Mouse (Mus musculus) right cerebral cortex, adult 2 months (tissue): ENCODE results near the gene Slc38a2.

Experiments used
- DNase-seq, 2 experiments: peaks; one replicate each; pipeline ENCODE4 v3.0.0; 2021 to 2022; ENCODE audit warnings: low spot score in 2 of 2

The Slc38a2 gene

DNA sequence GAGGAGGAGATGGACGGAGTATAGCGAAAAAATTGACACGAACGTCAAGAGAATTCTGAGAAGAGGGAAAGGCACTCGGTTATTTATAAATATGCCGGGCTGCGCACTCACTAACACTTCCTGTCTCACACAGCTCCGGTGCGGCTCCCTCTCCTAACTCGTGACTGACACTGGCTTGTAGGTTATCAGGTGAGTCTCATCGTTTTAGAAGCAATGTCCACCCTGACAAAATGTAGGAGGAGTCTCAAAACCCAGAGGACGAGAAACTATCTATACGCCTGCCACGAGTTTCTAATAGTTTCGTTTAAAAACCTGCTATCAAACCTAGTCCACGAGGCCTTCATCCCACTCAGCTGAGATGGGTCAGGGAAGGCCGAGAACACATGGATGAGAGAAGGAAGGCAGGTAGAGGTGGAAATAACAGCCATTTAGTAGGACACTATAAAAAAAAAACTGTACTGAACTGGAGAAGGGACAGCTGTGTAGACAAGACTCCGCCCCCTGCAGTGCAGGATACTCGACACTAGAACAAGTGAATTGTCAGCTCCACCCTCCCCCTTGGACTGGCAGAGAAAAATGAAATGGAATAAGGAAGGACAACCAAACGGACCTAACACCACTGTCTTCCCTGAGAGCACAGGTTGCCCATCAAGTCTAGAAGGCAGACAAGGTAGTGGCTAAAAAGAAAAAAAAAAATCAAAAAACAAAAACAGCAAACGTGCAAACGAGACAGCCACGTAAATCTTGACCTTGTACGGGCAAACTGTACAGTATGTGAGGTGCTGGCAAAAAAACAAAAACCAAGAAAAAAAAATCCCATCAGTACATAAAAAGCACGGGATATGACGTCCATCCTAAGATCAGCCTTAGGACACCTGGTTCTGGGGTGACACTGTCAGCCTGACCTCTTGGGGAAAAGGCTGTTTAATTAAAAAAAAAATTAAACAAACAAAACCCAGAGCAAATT lies 3.8 kb downstream of the Slc38a2 start:
- DNase-seq, result no peak

DNA sequence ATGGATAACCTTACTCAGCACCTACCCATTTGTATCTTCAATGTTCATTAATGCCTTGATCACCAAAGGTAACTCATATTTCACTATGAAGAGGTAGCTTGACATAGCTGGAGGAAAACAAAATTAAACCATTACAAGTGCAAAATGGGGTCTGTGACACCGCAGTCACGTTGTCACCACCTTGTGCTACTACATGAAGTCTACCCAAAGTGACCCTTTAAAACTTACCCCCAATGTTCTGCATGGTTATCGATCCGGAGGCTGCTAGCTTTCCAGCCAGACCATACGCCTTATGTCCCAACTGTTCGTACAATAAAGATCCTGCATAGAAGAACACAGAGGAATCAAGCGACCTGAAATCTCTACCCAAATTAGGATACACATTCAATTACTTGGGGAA lies 4.5 kb downstream of the Slc38a2 start:
- no peak for DNase-seq

DNA sequence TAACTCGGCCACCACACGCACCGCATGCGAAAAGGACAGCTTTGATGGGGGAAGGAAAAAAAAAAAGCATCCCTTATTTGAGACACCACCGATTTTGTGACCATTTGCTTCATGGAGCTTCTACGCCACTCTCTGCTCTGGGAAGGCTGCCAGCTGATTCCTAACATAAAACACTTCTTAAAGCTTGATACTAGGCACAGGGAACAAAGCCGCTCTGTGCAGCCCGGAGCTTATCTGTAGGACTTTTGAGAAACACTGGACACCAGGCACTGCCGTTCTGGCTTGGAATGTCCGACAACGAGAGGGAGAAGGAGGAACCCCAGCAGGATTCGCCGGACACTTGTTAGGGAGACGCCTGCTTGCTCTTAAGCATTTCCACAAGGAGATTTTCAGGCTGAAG lies 5.8 kb downstream of the Slc38a2 start:
- peak in 1 of 2 experiments; percentile 43 for DNase-seq

DNA sequence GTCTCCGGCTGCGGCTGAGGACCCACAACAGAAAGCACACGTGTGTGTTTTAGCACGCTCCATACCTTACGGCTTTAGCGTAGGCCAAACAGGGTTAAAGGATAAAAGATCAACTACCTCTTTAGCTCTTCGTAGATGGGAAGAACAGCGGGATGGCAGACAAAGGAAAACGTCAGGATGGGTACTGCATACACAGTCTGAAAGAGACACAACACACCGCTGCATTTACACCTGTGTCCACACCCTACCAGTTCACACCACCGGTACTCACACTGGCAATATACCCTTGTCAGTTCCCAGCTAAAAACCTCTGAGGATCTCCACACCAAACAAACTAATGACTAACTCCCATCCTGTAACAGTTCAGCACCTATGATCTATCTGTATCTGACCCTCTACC lies 7.1 kb downstream of the Slc38a2 start:
- no peak for DNase-seq

DNA sequence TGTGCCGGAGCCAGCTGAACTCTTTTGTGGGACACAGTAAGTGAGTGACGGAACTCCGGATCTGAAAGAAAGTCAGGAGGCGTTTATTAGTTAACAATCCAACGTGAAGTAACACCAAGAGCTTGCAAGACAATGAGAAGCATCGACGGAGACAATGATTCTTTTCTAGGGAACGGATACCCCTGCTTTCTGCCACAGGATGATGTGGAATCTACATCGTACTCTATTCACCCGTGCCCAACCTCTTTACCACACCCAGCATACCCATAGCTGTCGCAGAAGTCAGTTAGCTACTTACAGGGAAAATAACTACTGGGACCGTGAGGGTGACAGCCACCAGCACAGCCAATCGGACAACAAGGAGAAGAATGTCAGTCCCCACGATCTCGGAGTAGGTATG lies 8.1 kb downstream of the Slc38a2 start:
- no peak for DNase-seq

DNA sequence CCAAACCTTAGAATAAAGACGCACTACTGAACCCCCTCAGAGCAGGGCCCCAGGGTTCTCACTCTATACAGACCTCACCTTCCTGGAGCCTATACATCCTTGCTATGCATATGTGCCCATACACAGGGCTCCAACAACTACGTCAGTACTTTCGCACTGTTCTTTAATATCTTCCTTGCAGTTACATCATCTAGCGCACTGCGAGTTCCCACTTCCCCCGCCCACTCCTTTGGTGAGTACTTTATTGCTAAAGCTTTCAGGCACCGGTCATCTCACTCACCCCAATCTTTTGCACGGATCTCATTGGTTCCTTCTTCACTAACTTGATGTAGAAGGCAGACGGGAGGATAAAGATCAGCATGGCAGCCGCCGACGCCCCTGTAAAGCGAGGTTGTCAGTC lies 8.7 kb downstream of the Slc38a2 start:
- no peak for DNase-seq

DNA sequence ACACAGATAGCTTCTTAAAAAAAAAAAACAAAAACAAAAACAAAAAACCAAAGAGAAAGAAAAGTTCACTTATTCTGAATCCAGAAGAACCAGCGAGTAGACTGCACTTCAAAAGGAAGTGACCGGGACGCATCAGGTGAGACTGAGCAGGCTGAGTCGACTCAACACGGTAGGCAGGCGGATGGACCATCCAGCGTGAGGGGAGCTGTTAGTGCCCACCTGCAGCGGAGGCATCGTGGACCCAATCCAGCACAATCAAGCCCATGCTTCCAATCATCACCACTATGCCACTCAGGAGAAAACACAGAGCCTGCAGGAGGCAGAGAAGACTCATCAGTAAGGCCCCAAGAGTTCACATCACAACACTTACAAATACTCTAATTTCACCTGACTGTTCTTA lies 9.6 kb downstream of the Slc38a2 start:
- DNase-seq, result no peak

DNA sequence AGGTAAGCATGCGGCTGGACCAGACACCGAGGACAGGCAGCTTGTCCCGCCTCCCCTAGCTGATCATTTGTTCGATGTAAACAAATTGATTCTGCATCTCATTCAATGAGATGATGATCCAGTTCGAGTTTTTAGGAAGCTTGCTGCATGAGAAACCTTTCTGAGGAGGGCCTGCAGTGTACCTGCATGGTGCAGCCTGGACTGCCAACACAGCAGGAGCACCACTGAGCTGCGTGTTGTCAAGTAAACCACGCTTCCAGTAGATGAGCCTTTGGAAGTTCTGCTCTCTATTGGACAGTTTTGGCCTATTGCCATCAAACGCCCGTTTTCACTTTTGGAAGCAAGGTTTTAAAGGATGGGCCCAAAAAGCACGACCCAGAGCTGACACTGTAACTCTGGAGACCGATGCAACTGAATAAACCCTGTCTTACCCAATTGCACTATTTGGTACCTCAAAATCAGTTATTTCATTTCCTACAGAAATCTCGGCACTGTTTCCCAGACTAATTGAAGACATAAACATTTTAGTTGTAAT lies 10.7 kb downstream of the Slc38a2 start:
- no peak for DNase-seq

DNA sequence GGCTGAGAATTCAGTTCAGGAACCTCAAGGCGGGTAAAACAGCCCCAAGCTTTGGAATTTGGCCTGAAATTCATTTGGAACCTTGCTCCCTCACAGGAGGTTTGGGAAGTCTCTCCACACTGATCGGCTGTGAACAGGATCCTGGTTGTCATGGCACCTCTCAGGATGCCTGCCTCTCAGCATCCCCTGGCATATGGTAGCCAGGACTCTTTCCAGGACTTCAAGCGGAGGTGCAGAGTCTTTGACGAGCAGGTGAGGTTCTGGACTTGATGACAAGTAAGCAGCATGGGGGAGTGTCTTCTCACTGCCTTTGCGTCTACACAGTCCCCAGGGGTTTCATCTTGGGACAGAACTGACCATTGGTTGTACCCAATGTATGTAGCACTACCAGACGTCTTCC lies 11.5 kb downstream of the Slc38a2 start:
- no peak for DNase-seq

DNA sequence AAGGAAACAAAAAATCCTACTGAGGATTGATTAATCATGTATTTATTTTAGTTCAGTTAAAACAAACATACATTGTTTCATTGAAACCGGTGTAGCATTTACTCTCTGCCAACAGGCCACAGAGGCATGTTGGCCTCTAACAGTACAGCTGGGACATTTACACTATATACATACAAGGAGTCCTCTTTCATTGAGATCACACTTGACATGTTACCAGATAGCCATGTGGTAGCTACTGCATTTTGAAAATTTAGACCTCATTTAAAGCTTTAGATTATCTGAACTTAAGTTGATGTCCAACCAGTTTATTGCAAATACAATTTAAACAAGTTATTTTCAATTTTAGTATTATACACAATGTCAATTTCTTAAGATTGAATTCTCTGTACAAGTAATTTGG lies 12.2 kb downstream of the Slc38a2 start:
- no peak for DNase-seq

DNA sequence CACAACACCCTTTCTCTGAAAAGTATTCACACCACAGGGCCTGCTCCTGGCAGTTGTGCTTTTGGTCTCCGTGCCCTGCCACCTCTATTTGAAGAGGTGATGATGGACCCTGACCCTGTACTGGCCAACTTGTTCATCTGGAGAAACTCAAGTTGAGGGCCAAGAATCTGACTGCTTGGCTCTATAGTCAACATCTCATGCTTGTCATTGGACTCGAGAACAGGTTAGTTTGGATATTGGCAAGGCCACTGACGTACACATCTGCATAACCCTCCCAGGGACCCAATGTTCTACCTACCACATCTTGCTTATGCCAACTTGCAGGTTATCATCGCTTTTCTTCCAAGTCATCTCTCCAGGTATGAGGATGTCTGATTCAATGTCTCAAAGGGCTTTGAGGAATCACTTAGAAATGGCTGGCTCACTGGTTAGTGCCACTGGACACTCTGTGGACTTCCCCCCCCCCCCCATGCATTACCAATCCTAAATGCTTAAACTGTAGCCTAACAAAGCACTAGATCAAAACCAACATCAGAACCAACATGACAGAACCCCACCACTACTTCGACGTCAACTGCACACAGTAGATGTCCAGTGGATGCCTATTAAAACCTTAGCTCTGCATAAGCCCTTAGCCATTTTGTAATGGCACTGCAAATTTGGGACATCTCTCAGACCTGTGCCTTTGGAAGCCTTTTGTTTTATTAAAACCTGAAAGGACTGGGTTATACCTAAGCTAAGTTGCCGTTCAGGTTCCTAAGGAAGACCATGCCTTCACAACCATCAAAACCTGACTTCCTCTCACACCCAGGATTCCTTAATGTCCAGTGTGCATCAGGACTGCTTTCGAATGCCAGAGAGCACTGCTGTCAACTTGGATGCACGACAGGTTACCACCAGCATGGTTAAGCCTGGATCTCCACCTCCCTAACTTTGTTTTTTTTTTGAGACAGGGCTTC lies 13.1 kb downstream of the Slc38a2 start:
- DNase-seq, result no peak

DNA sequence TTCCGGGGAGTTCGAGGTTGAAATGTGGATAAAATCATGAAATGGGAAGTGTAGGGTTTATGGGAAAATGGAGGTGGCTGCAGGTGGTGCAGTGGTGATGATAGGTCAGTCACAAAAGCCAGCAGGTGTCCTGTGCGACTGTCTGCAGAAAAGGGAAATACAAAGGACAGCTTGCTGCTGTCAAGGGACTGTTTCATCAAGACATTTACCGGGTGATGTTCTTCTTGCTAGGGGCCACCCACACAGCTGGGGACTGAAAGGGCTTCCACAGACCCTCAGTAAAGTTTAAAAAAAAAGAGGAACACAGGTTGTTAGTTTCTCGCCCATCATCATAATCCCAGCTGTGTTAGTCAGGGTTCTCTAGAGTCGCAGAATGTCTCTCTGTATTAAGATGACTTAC lies 14.3 kb downstream of the Slc38a2 start:
- no peak for DNase-seq

DNA sequence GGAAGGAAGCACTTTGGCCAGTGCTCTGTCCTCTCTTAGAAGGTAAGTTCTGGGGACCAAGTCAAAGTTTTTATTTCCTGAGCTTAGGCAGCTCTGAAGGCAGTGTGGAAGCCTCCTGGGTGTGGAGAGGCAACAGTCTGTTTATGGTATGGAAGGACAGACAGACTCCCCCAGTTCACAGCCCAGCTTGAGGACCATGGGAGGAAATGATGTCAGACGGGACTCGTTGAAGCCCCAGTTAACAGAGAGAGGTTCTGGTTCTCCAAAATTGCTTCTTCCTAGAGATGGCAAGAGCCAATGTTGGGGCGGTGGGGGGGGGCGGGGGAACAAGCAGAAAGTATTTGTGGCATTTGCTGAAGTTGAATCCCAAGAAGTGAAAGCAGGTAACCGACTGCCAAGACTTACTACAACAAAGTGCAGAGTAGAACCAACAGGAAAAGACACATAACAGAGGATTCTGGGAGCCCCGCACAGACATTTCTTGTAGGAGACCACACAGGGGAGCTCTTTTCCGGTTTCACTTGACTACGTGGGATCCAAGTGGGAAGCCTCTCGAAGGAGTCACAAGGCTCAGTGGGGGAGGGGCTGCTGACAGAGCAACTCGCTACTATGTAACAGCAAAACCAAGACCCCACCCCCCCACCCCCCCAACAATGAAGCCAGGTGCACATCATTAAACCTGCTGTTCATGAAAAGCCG lies 15.2 kb downstream of the Slc38a2 start:
- DNase-seq, result peak in 1 of 2 experiments; percentile 39

DNA sequence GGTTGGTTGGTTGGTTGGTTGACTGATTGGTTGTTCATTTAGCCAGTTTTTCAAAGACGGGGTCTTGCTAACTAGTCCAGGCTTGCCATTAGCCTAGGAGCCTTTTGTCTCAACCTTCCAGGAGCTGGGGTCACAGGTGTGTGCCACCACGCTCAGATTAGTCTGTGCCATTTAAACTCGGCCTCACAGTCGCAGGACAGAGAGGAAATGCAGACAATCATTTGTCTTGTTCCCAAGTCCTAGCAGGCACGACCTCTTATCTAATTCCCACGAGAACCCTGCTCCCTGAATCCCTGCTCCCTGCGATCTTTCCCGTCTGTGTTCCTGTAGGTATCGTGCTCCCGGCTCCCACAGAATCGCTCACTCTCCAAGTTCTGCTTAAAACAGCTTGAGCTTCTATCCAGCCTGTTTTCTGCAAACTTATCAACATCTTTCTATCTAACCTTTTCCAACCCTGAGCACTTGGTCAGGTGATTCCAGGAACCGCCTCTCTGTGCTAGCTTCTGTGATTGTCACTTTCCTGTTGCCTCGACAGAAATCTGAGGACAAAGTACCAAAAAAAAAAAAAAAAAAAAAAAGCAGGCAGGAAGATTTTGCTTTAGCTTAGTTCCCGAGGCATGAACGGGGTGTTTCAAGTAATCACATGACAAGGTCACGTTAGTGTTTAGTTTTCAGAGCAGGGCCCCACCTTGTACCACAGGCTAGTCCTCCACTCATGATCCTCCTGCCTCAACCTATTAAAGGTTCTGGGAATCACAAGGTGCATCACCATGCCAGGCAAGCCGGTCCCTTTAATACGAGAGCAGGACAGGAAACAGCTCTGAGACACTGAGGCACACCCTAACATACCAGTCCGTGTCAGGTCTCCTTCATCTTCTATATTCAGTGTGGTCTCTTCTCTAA lies 20.4 kb downstream of the Slc38a2 start:
- DNase-seq, result no peak

DNA sequence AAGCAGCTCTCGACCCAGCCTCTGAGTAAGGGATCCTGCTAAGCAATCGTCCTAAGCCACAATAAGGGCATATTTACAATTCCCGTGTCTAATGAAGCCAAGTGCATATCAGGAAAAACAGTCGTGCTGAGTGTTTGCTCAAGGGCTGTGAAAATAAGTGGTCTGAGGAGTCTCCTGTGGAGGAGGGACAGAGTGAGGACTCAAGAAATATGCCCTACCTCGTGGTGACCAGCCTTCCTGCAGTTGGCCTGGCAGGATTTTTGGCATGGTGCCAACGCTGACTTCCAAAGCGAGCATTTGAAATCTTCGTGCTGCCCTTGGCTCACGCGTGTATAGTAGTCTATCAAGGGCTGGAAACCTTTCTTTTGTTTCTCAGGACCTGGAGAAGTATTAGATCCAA lies 23.0 kb downstream of the Slc38a2 start:
- no peak for DNase-seq

DNA sequence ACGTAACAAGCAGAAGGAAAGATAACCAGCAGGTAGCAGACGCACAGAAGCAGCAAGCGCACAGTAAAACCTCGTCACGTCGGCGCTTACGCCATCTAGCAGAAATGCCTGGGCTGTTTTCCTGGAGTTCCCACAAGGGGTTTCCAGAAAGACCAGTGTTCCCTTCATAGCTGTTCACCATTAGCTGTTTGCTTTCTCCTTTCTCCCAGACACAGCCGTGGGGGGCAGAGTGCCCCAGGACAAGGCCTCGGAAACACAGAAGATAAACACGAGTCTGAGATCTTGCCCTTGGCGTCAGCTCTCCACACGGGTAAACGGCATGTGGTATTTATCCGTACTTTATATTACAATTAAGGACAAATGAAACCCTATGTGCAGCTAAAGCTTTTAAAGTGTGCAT lies 23.8 kb downstream of the Slc38a2 start:
- DNase-seq, result no peak

DNA sequence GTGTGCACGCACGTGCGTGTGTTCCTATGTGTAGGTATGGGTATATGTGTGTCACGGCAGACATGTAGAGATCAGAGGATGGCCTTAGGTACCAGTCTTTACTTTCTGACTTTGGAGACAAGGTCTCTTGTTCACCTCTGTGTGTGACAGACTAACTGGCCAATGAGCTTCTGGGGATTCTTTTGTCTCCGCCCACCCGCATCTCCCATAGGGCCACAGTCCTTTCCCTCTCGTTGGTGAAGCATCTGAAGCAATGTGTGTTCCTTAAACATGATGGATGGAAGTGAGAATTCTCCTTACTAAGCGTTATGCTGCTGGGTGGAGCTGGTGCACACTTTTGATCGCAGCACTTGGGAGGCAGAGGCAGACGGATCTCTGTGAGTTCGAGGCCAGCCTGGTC lies 24.5 kb downstream of the Slc38a2 start:
- no peak for DNase-seq

DNA sequence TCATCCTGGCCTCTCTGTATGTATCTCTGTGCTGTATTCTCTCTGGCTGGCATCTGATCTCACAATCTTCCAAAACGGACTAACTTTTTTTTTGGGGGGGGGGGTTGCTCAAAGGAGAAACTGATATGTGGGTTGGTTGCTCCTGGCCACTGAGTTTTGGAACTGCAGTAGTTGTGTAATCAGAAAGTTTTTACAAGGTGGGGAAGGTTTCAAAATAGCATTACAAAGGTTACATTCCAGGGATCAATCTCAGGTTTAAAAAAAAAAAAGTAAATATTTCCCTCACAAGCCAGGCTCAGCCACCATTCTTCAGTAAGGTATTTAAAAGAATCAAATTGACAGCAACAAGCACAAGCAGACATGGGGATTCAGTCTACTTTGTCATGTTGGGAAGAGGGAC lies 25.4 kb downstream of the Slc38a2 start:
- DNase-seq, result no peak

DNA sequence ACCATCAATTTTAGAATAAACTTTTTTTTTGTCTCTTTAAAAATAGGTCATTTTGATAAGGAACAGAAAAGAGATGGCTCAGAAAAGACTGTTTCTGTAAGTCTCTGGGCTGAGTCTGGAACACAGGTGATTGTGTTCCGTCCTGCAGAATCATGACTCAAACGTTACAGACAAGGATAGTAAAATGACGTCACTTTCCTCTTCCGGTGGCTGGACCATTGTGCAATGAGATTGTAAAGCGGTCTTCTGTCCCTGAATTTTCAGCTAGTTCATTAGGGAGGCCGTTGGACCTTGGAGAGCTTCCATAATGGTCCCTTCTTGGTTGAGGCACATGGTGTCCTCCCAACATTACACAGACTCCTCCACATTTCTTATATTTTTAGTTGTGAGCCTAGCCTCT lies 29.8 kb downstream of the Slc38a2 start:
- DNase-seq, result no peak

DNA sequence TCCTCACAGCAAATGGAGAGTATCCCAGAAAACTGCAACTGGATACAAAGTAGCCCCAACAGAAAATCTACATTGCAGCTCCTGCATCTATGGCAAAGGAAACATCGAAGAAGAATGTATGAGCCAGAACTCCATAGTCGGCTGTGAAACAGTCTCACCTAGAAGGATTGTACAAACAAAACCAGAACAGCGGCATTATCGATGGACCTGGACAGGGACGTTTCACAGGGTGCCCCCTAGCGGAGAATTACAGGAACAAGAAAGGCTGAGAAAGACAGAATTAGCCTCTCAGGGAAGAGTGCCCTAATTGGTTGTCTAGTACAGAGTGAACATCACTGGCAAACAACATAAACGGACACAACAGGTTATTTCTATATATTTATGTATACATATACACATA lies 32.9 kb downstream of the Slc38a2 start:
- DNase-seq, result peak; percentile 55 to 67

DNA sequence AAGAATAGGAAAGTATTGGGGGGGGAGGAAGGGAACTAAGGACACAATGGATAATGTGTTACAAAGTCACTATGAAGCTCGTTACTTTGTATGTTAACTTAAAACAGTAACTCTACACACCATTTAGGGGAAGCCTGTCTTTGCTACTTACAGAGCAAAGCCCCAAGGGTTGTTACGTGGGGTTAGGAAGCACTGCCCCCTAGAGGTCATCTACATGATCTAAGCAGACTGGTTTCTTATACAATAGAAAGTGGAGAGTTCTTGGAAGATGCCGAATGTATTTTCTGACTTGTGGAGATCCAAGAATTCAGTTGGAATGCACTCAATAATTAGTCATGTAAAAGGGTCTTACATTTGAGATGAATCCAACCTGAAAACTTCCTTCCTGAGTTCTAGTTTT lies 33.6 kb downstream of the Slc38a2 start:
- DNase-seq, result peak; percentile 68 to 75
